Mouse (Mus musculus) layer of hippocampus, postnatal 10 days (tissue): ENCODE measurements around the gene Gm20747. TPM values are rescaled to one million over a fixed set of nuclear protein-coding genes. Genes with fewer than 3 reads are reported as not detected.
"Not testable (repeated sequence)": the region's sequence is repeated elsewhere in the genome, so short reads cannot be mapped to it uniquely, and the experiment has no call there.

Source experiments
- DNase-seq, 2 experiments: peaks; one replicate each; pipeline ENCODE4 v3.0.0; 2021; ENCODE audit warnings: low spot score in 2 of 2
- long read RNA-seq: library from polyadenylated mRNA; stranded (forward); transcript quantifications from one replicate; pipeline ENCODE4 v2.0.0, GENCODE M21; 2023
- total RNA-seq, 2 experiments: library from RNA; stranded (reverse); gene quantifications; 2 replicates each; pipeline ENCODE4 v1.2.3; 2021

The Gm20747 gene
- not detected for total RNA-seq
- long read RNA-seq: 0 reads

DNA sequence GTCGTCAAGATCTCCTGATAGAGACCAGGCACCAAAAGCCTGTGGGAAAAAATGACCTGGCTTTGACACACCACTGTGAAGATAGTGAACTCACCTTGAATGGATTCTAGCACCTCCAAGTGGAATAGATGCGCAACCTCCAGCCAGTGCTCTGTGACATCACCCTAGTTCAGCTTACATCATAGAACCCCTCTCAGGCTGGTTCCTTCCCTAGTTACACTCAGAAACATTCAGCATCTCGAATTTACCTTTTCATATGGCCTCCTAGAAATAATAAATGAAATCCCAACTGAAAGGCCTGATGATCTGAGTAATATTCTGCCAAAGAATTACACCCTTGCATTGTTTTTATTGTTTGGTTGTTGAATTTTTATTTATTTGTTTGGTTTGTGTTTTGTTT, at the start of gene Gm20747:
Gene Gm20747 (minus strand): TSS at position 101 of the 400 bp plus-strand sequence.
- DNase-seq: not testable (repeated sequence)
